In the genomic region with DNA sequence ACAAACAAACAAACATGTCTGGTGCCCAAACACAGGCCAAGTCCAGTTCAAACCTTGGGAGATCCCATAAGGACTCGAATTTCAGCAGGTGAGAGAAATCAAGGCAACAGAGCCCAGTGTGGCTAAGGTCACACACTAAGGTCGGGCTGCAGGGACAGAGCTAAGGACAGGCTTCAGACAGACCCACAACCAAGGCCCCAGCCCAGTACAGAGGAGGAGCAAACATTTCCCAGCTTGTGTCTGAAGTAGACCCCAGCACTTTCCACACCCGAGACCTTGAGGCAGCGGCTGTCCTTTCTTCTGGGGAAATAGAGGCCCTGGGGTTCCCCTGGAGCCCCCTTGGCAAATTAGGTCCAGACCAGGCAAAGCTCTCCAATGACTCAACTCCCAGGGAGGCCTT, we compare ENCODE assay signal across 8 mouse cellular contexts.
A peak's percentile ranks its signal among the peaks of the same experiment; 100 is the strongest.
DNase-seq lines count a peak whose midpoint lies in the region; ATAC-seq lines count a peak whose summit lies in the region.

No protein-coding gene starts in this region.

- H3K9me3 ChIP-seq in embryonic facial prominence, embryonic 14.5 days (ENCODE audit: control insufficient read depth, low read length) = no peaks in the 10 kb centered on the region
- H3K9me3 ChIP-seq in hindbrain, embryonic 16.5 days (ENCODE audit: control insufficient read depth, low read length) = no peaks in the 10 kb centered on the region

- WGBS in embryonic facial prominence, embryonic 14.5 days = 22% methylated on average over 4 of the region's 4 CpGs
- 26% methylated on average over 4 of the region's 4 CpGs for WGBS in hindbrain, embryonic 16.5 days

- H3K4me2 ChIP-seq in embryonic facial prominence, embryonic 14.5 days (ENCODE audit: low read depth, low read length) = peak overlapping the region; percentile 50
- H3K4me2 ChIP-seq in hindbrain, embryonic 16.5 days (ENCODE audit: low read length) = 0 out of 2 replicates have a peak overlapping the region, but pooled peaks have one; percentile 6

- no peaks in the 10 kb centered on the region for H3K27me3 ChIP-seq in embryonic facial prominence, embryonic 14.5 days (replicated peaks; ENCODE audit: control insufficient read depth, insufficient read depth, low read length)
- H3K27me3 ChIP-seq in hindbrain, embryonic 16.5 days (replicated peaks; ENCODE audit: control insufficient read depth, insufficient read depth, low read length) = no peaks in the 10 kb centered on the region

- H3K4me3 ChIP-seq in embryonic facial prominence, embryonic 14.5 days (ENCODE audit: low read depth, low read length) = no peak overlapping the region
- H3K4me3 ChIP-seq in hindbrain, embryonic 16.5 days (ENCODE audit: low read length) = no peak overlapping the region

- DNase-seq in kidney, postnatal 10 days = peak; percentile 30
- no peak for DNase-seq in kidney, postnatal 36 days
- no peak for DNase-seq in embryonic facial prominence, embryonic 14.5 days (ENCODE audit: low spot score)
- peak; percentile 10 for DNase-seq in naive thymus-derived CD4-positive, alpha-beta T cell, adult 2 months (ENCODE audit: low read depth)
- DNase-seq in gastrocnemius, postnatal 25 days = no peak
- no peak for DNase-seq in left cerebral cortex, adult 9 months (ENCODE audit: low spot score in 2 of 2)
- no peak for DNase-seq in spleen, postnatal 36 days (ENCODE audit: low spot score in 2 of 2)

- H3K36me3 ChIP-seq in embryonic facial prominence, embryonic 14.5 days (ENCODE audit: control insufficient read depth, insufficient read depth, low read length) = no peaks in the 10 kb centered on the region
- no peaks in the 10 kb centered on the region for H3K36me3 ChIP-seq in hindbrain, embryonic 16.5 days (ENCODE audit: control insufficient read depth, insufficient read depth, low read length)

- H3K4me1 ChIP-seq in embryonic facial prominence, embryonic 14.5 days (ENCODE audit: control insufficient read depth, insufficient read depth, low read length) = peaks cover 58% of the 10 kb centered on the region
- H3K4me1 ChIP-seq in hindbrain, embryonic 16.5 days (ENCODE audit: control insufficient read depth, insufficient read depth, low read depth, low read length) = peaks cover 62% of the 10 kb centered on the region

- no peak for ATAC-seq in embryonic facial prominence, embryonic 14.5 days (ENCODE audit: low read depth)
- no peak for ATAC-seq in hindbrain, embryonic 16.5 days

- peak overlapping the region; percentile 20; the same call in 1 of the 2 replicates for H3K9ac ChIP-seq in embryonic facial prominence, embryonic 14.5 days (ENCODE audit: low read depth, low read length)
- H3K9ac ChIP-seq in hindbrain, embryonic 16.5 days (ENCODE audit: low read depth, low read length) = peak overlapping the region; percentile 13

- H3K27ac ChIP-seq in embryonic facial prominence, embryonic 14.5 days (replicated peaks; ENCODE audit: low read depth, low read length) = peak overlapping the region; percentile 98
- peak overlapping the region; percentile 91 for H3K27ac ChIP-seq in hindbrain, embryonic 16.5 days (ENCODE audit: low read depth, low read length)

Comparison
In these comparisons a context has a peak if more than half of its experiments do, and no peak if none do; other contexts are left out.
1. DNase-seq: peak in kidney, postnatal 10 days (single experiment) and naive thymus-derived CD4-positive, alpha-beta T cell, adult 2 months (single experiment); none in kidney, postnatal 36 days (0 of 2), embryonic facial prominence, embryonic 14.5 days (single experiment), gastrocnemius, postnatal 25 days (single experiment), left cerebral cortex, adult 9 months (0 of 2) and spleen, postnatal 36 days (0 of 2).